Mouse (Mus musculus) ES-Bruce4 (cell line): ENCODE results near the gene Fbln2.

ENCODE experiments used
- CTCF ChIP-seq: IDR thresholded peaks from one replicate; pipeline ENCODE4 v1.8.1; 2011; ENCODE audit warnings: low read depth, low read length
- POLR2A ChIP-seq: IDR thresholded peaks from one replicate; pipeline ENCODE4 v1.8.1; 2011; ENCODE audit warnings: low read length; ENCODE audit not compliant: insufficient read depth

- TF ChIP-seq CTCF (no peak), POLR2A (no peak)
Measured at GRCm38 (mm10) chr6:91205346-91205745, 6.9 kb upstream of the Fbln2 start.
